Mouse (Mus musculus): ENCODE data around the gene Tcp11l1. TPM values are rescaled to one million over a fixed set of nuclear protein-coding genes. Genes with fewer than 3 reads are reported as not detected.

Gene Tcp11l1
- 14.2 TPM for polyA plus RNA-seq (2014; fragmentation: Illumina TruSeq; extraction: RNeasy Lipid Tissue Mini Kit (QIAGEN cat#74804); ENCODE audit: low read depth, low replicate concordance)

DNA sequence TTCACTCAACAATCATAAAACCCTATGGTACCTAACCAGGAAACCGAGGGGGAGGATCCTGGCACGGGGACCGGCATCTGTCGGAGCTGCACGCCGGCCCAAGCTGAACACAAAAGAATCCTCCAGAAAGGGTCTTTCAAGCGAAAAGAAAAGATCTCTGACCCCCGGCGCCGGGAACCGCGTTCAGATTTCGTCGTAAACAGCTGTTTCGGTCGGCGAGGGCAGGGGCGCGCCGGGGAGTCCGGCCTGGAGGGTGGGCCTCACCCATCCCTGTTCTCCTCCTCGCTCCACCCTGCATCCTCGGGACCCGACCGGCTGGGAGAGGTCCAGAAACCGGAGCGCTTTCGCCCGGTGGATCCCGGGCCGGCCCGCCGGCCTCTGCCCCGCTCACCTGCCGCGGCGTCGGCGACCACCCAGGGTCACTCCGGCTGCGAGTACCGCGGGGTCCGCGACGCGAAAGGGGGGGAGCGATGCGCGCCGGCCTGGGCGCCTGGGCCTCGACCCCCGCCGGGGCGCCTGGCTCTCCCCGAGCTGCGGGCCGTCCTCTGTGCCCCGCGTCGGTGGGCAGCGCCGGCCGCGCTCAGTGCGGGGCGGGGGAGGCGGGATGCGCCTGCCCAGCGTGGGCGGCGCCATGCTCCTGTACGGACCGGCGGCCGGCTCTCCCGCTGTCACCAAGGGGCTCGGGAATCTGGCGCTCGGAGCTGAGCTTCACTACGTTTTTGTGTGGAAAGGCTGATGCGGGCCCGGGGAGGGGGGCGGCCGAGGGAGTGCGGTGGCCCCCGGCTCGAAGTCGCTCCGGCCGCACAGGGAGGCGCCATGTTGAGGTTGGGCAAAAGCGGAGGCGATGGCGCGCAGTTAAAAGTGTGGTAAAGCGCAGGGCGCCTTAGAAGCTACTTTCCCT, at the start of gene Tcp11l1:
TSS of gene Tcp11l1 (minus strand) at position 585 of the 901 bp plus-strand sequence.

DNA sequence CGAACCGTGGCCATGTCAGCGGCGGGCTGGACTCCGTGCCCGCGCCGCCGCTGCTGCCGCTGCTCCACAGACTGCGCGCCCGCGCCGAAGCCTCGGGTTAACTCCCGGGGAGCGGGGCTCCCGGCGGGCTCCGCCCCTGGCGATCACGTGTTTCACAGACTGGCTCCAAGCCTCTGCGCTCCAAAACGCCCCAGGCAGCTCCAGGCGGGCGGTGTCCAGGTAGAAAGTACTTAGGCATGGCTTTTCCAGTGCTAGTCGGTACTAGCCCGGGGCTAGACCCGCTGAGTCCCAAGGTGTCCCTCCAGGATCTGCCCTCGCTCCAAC, 30.7 kb upstream of the Tcp11l1 start, which contains the start of gene Depdc7:
TSS of gene Depdc7 (minus strand) at position 138 of the 324 bp plus-strand sequence.

DNA sequence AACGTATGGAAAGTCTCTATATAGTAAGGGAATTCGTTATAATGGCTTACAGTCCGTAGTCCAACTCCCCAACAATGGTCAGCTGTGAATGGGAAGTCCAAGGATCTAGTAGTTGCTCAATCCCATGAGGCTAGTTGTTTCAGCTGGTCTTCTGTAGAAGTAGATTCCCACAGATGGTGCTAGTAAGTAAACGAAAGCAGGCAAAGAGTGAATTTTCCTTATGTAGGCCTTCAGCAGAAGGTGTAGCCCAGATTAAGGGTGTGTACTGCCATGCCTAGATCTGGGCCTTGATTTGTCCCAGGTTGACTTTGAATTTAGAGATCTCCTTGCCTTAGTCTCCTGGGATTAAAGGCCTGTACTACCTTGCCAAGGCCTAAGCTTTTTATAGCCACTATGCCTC, 4.3 kb upstream of the Tcp11l1 start, which contains the start of gene Pin1rt1:
TSS of gene Pin1rt1 (minus strand) at position 101 of the 400 bp plus-strand sequence.

Other genes starting within 250 kb of the Tcp11l1 start
- gene Hipk3, start 217.7 kb downstream of the Tcp11l1 start, polyA plus RNA-seq (2014; fragmentation: Illumina TruSeq; extraction: RNeasy Lipid Tissue Mini Kit (QIAGEN cat#74804); ENCODE audit: low read depth, low replicate concordance), result 227 TPM
- gene Cstf3, start 121.6 kb downstream of the Tcp11l1 start, polyA plus RNA-seq (2014; fragmentation: Illumina TruSeq; extraction: RNeasy Lipid Tissue Mini Kit (QIAGEN cat#74804); ENCODE audit: low read depth, low replicate concordance), result 83.6 TPM
- not detected for gene Pin1rt1, start 4.2 kb upstream of the Tcp11l1 start, polyA plus RNA-seq (2014; fragmentation: Illumina TruSeq; extraction: RNeasy Lipid Tissue Mini Kit (QIAGEN cat#74804); ENCODE audit: low read depth, low replicate concordance)
- 3.0 TPM for gene Depdc7, start 30.7 kb upstream of the Tcp11l1 start, polyA plus RNA-seq (2014; fragmentation: Illumina TruSeq; extraction: RNeasy Lipid Tissue Mini Kit (QIAGEN cat#74804); ENCODE audit: low read depth, low replicate concordance)
- gene Qser1, start 104.6 kb upstream of the Tcp11l1 start, polyA plus RNA-seq (2014; fragmentation: Illumina TruSeq; extraction: RNeasy Lipid Tissue Mini Kit (QIAGEN cat#74804); ENCODE audit: low read depth, low replicate concordance), result 62.0 TPM
- 16.3 TPM for gene Prrg4, start 137.7 kb upstream of the Tcp11l1 start, polyA plus RNA-seq (2014; fragmentation: Illumina TruSeq; extraction: RNeasy Lipid Tissue Mini Kit (QIAGEN cat#74804); ENCODE audit: low read depth, low replicate concordance)
- gene Ccdc73, start 155.6 kb upstream of the Tcp11l1 start, polyA plus RNA-seq (2014; fragmentation: Illumina TruSeq; extraction: RNeasy Lipid Tissue Mini Kit (QIAGEN cat#74804); ENCODE audit: low read depth, low replicate concordance), result 49.6 TPM